Mouse (Mus musculus): ENCODE results near the gene Rpl12.

- TF ChIP-seq GATA1 (IDR thresholded peaks at IDR 0.05; ENCODE audit: borderline replicate concordance, low read length), result no peak
- no peak for TF ChIP-seq FLI1 (IDR thresholded peaks at IDR 0.05; ENCODE audit: low read length)
Measured at GRCm38 (mm10) chr2:32928947-32929829, 32.2 kb upstream of the Rpl12 start.

All from megakaryocyte, embryonic 14.5 days (primary cell).